Mouse (Mus musculus) C2C12 (cell line): ENCODE data around the gene D630036H23Rik.

Experiments used
- CEBPB ChIP-seq: IDR thresholded peaks from one replicate; pipeline ENCODE4 v1.6.1; 2011; ENCODE audit warnings: low read depth, mild to moderate bottlenecking, control low read depth, moderate library complexity
- CTCF ChIP-seq: IDR thresholded peaks from one replicate; pipeline ENCODE4 v1.5.1; 2011; ENCODE audit not compliant: control insufficient read depth, insufficient read depth, insufficient read length
- MAX ChIP-seq: IDR thresholded peaks from one replicate; pipeline ENCODE4 v1.6.1; 2011; ENCODE audit warnings: mild to moderate bottlenecking, control low read depth
- MYOD1 ChIP-seq: IDR thresholded peaks from one replicate; pipeline ENCODE4 v1.6.1; 2011; ENCODE audit warnings: low read depth; ENCODE audit not compliant: control insufficient read depth, insufficient read length
- MYOG ChIP-seq: IDR thresholded peaks from one replicate; pipeline ENCODE4 v1.6.1; 2011; ENCODE audit not compliant: control insufficient read depth, insufficient read length; ENCODE audit errors: extremely low read depth

DNA sequence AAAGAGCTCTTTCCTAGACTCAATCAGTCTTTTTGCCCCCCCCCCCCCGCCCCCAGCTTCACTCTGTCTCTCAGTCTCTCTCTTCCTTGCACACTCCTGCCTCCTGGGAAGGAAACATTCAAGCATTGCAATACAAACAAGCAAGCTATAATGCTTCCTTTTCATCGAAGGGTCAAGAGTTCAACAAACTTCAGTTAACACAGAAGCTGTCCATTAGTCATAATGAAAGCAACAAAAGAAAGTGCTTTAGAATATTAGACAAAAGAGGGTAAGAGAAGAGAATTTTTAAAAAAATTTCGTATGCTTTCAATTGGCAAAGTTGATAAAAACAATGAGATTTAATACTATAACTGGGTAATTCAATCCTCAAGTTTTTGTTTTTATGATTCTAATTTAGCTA lies 1.7 kb downstream of the D630036H23Rik start:
- TF ChIP-seq CTCF: no peak
- TF ChIP-seq MYOG: no peak
- no peak for TF ChIP-seq MAX
- no peak for TF ChIP-seq CEBPB
- no peak for TF ChIP-seq MYOD1
